25 mouse cellular contexts compared by ENCODE assay signal in genomic region chr12:100945501-100945900, GRCm38 (mm10). TPM values are rescaled to one million over a fixed set of nuclear protein-coding genes. Genes with fewer than 3 reads are reported as not detected.
DNase-seq lines count a peak whose midpoint lies in the region; ATAC-seq lines count a peak whose summit lies in the region.
"Had no signal": no experiment of that assay in that cellular context is flagged by ENCODE, and none has a peak within 500 bp of the region (broad histone marks: within the 10 kb centered on the region; RNA-seq: fewer than 3 reads in every experiment).

No protein-coding gene starts in this region.

- H3K9ac ChIP-seq in kidney, embryonic 15.5 days = no peak overlapping the region
- no peak overlapping the region for H3K9ac ChIP-seq in lung, embryonic 16.5 days (ENCODE audit: low read length)
- no peak overlapping the region for H3K9ac ChIP-seq in intestine, embryonic 15.5 days
- no peak overlapping the region for H3K9ac ChIP-seq in stomach, embryonic 16.5 days (ENCODE audit: low read length)
- H3K9ac ChIP-seq: embryonic facial prominence, embryonic 15.5 days; forebrain, embryonic 12.5 days; forebrain, postnatal 0 days; hindbrain, embryonic 12.5 days; limb, embryonic 12.5 days; liver, embryonic 15.5 days; stomach, embryonic 15.5 days had no signal

- H3K27ac ChIP-seq in kidney, embryonic 15.5 days = no peak overlapping the region
- no peak overlapping the region for H3K27ac ChIP-seq in lung, embryonic 16.5 days (ENCODE audit: low read length)
- H3K27ac ChIP-seq in intestine, embryonic 15.5 days = no peak overlapping the region
- no peak overlapping the region for H3K27ac ChIP-seq in stomach, embryonic 16.5 days (ENCODE audit: low read length)
- H3K27ac ChIP-seq: embryonic facial prominence, embryonic 15.5 days; forebrain, embryonic 12.5 days; heart, embryonic 10.5 days; hindbrain, embryonic 12.5 days; hindbrain, postnatal 0 days; limb, embryonic 12.5 days; liver, embryonic 15.5 days; stomach, embryonic 15.5 days had no signal

- no peaks in the 10 kb centered on the region for H3K27me3 ChIP-seq in kidney, embryonic 15.5 days
- H3K27me3 ChIP-seq in lung, embryonic 16.5 days (ENCODE audit: control insufficient read depth, insufficient read depth, low read depth, low read length) = no peaks in the 10 kb centered on the region
- H3K27me3 ChIP-seq in intestine, embryonic 15.5 days (replicated peaks) = no peaks in the 10 kb centered on the region
- H3K27me3 ChIP-seq in stomach, embryonic 16.5 days (ENCODE audit: control insufficient read depth, insufficient read depth, low read length) = no peaks in the 10 kb centered on the region
- H3K27me3 ChIP-seq: embryonic facial prominence, embryonic 15.5 days; forebrain, embryonic 12.5 days; hindbrain, embryonic 12.5 days; limb, embryonic 12.5 days; liver, embryonic 15.5 days; stomach, embryonic 15.5 days had no signal

- 0 out of 2 replicates have a peak, but pooled peaks have one; percentile 37 for ATAC-seq in kidney, embryonic 15.5 days (replicated peaks; ENCODE audit: low FRiP score)
- ATAC-seq in lung, embryonic 16.5 days (ENCODE audit: low read depth) = peak; percentile 26; the same call in 1 of the 2 replicates
- ATAC-seq in intestine, embryonic 15.5 days = peak; percentile 24; the same call in 1 of the 2 replicates
- 0 out of 2 replicates have a peak, but pooled peaks have one; percentile 15 for ATAC-seq in stomach, embryonic 16.5 days (ENCODE audit: insufficient read depth, low FRiP score)
- ATAC-seq: forebrain, postnatal 0 days; hindbrain, postnatal 0 days had no signal

- 71% methylated on average over 12 of the region's 12 CpGs for WGBS in kidney, embryonic 15.5 days
- 60% methylated on average over 12 of the region's 12 CpGs for WGBS in lung, embryonic 16.5 days
- WGBS in intestine, embryonic 15.5 days = 71% methylated on average over 12 of the region's 12 CpGs
- WGBS in stomach, embryonic 16.5 days = 62% methylated on average over 12 of the region's 12 CpGs

- no peak overlapping the region for H3K4me2 ChIP-seq in kidney, embryonic 15.5 days
- no peak overlapping the region for H3K4me2 ChIP-seq in lung, embryonic 16.5 days (ENCODE audit: low read depth, low read length)
- H3K4me2 ChIP-seq in intestine, embryonic 15.5 days (replicated peaks) = no peak overlapping the region
- H3K4me2 ChIP-seq in stomach, embryonic 16.5 days (ENCODE audit: low read depth, low read length) = no peak overlapping the region
- H3K4me2 ChIP-seq: embryonic facial prominence, embryonic 15.5 days; forebrain, embryonic 12.5 days; hindbrain, embryonic 12.5 days; limb, embryonic 12.5 days; liver, embryonic 15.5 days; stomach, embryonic 15.5 days had no signal

- H3K36me3 ChIP-seq in kidney, embryonic 15.5 days = peaks cover 80% of the 10 kb centered on the region
- H3K36me3 ChIP-seq in lung, embryonic 16.5 days (ENCODE audit: control insufficient read depth, insufficient read depth, low read length) = peaks cover 14% of the 10 kb centered on the region
- peaks cover 8% of the 10 kb centered on the region for H3K36me3 ChIP-seq in intestine, embryonic 15.5 days
- no peaks in the 10 kb centered on the region for H3K36me3 ChIP-seq in stomach, embryonic 16.5 days (ENCODE audit: control insufficient read depth, insufficient read depth, low read length)
- H3K36me3 ChIP-seq: embryonic facial prominence, embryonic 15.5 days had no signal

- no peaks in the 10 kb centered on the region for H3K9me3 ChIP-seq in kidney, embryonic 15.5 days (replicated peaks)
- H3K9me3 ChIP-seq in lung, embryonic 16.5 days (ENCODE audit: control insufficient read depth, low read length) = no peaks in the 10 kb centered on the region
- no peaks in the 10 kb centered on the region for H3K9me3 ChIP-seq in intestine, embryonic 15.5 days
- no peaks in the 10 kb centered on the region for H3K9me3 ChIP-seq in stomach, embryonic 16.5 days (replicated peaks; ENCODE audit: control insufficient read depth, low read length)
- H3K9me3 ChIP-seq: embryonic facial prominence, embryonic 15.5 days; forebrain, embryonic 12.5 days; heart, embryonic 10.5 days; hindbrain, embryonic 12.5 days; limb, embryonic 12.5 days; liver, embryonic 15.5 days; stomach, embryonic 15.5 days had no signal

- DNase-seq in kidney, adult 18-20 months = no peak
- DNase-seq in lung, adult 18-20 months = no peak
- DNase-seq in adrenal gland, adult 18-20 months (ENCODE audit: low spot score in 2 of 2) = no peak
- DNase-seq: adrenal gland, postnatal 25 days; forebrain, postnatal 0 days; heart, postnatal 36 days; kidney, adult 2 months; kidney, postnatal 14 days; layer of hippocampus, adult 9-11 months; midbrain, embryonic 14.5 days; retina, postnatal 1 day; right cerebral cortex, postnatal 14 days; thymus, postnatal 4 days had no signal

- H3K4me1 ChIP-seq in kidney, embryonic 15.5 days = no peaks in the 10 kb centered on the region
- no peaks in the 10 kb centered on the region for H3K4me1 ChIP-seq in lung, embryonic 16.5 days (replicated peaks; ENCODE audit: control insufficient read depth, insufficient read depth, low read length)
- no peaks in the 10 kb centered on the region for H3K4me1 ChIP-seq in intestine, embryonic 15.5 days (replicated peaks)
- no peaks in the 10 kb centered on the region for H3K4me1 ChIP-seq in stomach, embryonic 16.5 days (ENCODE audit: control insufficient read depth, insufficient read depth, low read length)
- H3K4me1 ChIP-seq: embryonic facial prominence, embryonic 15.5 days; forebrain, embryonic 12.5 days; heart, embryonic 10.5 days; hindbrain, embryonic 12.5 days; limb, embryonic 12.5 days; liver, embryonic 15.5 days; stomach, embryonic 15.5 days had no signal

- no peak overlapping the region for H3K4me3 ChIP-seq in kidney, embryonic 15.5 days (replicated peaks)
- no peak overlapping the region for H3K4me3 ChIP-seq in lung, embryonic 16.5 days (ENCODE audit: low read length)
- H3K4me3 ChIP-seq in intestine, embryonic 15.5 days (replicated peaks) = no peak overlapping the region
- no peak overlapping the region for H3K4me3 ChIP-seq in stomach, embryonic 16.5 days (replicated peaks; ENCODE audit: low read length)
- H3K4me3 ChIP-seq: embryonic facial prominence, embryonic 15.5 days; forebrain, embryonic 12.5 days; heart, embryonic 10.5 days; hindbrain, embryonic 12.5 days; limb, embryonic 12.5 days; liver, embryonic 15.5 days; stomach, embryonic 15.5 days had no signal

RNA-seq across cellular contexts. Expression of gene Gpr68, which starts 37.5 kb away (rescaled TPM):
- 0.51 and 0.53 TPM in 2 replicates for polyA plus RNA-seq in kidney, embryonic 15.5 days (2015; fragmentation: Nextera tagmentation; extraction: Ambion mirVana)
- polyA plus RNA-seq in lung, embryonic 16.5 days (2015; fragmentation: Nextera tagmentation; extraction: Ambion mirVana) = 0.47 and 0.58 TPM in 2 replicates
- 0.61 and 0.62 TPM in 2 replicates for polyA plus RNA-seq in intestine, embryonic 15.5 days (2015; fragmentation: Nextera tagmentation; extraction: Ambion mirVana)
- 0.85 and 0.97 TPM in 2 replicates for polyA plus RNA-seq in stomach, embryonic 16.5 days (2015; fragmentation: Nextera tagmentation; extraction: Ambion mirVana)
- total RNA-seq in adrenal gland, adult 18-20 months (2021) = 1 to 10 TPM; 1.1 to 1.9 TPM
